Mouse (Mus musculus) central nervous system, embryonic 18 days (tissue): ENCODE measurements around the gene Faiml. TPM values are rescaled to one million over a fixed set of nuclear protein-coding genes. Genes with fewer than 3 reads are reported as not detected.

Source experiments
- polyA plus RNA-seq: library from polyadenylated mRNA; depleted of rRNA; stranded (reverse); fragments of >200 nt; gene quantifications from 2 replicates; pipeline ENCODE4 v1.2.3, GENCODE M21; 2012; rRNA removed

Gene Faiml
- not detected in 2 replicates for polyA plus RNA-seq

DNA sequence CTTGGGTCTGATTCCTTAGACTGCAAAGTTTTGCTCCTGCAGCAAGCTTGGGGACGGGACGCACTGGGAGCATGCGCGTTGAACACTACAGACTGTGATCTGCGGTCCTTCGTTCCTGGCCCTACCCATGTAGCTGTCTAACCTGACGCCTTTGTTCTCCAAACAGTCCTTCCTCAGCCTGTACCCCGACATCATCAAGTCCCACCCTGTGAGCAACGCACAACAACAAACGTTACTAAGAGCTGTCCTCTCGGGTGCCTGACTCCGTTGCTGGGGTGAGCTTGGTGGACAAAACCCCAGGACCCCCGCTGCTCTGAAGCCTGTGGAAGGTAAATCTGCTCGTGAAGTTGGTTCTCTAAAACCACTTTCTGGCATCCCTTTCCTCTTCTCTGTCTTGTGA, at the start of gene Faiml:
Faiml (minus strand) TSS at position 101 of the 400 bp plus-strand sequence.

DNA sequence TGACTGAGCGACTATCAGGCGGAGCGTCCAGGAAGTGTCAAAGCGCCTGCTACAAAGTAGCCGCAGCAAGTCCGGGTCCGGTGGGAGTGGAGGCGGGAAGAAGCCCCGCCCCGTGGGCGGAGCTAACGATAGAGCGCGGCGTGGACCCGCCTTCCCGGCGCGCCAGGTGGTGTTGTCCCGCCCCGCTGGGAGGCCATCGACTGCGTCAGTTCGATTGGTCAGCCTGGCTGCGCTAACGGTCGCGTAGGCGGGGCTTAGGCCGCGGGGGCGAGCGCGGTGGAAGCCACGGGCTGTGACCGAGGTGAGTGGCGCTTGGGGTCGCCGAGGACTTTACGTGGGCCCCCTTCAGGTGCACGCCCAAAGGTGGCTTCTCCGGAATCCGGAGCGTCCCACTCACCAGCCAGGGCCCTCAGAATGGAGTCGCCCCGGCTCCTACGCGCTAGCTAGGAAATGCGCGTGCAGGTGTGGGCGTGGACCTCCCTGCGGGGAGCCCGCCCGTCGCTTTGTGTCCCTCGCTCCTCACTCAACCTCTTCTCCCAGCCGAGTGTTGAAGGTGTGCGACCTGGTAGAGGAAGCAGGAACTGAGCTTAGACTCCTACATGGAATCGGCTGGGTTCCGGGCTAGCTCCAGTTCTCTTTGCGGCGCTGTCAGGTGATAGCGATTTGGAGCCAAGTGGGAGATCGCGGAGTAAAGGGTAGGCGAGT, 6.3 kb upstream of the Faiml start, which contains the start of gene Cep70:
Cep70 (plus strand) TSS at position 178 of the 705 bp plus-strand sequence.

Other genes with a start within 250 kb of the Faiml start
- gene Gm1123, start 201.5 kb downstream of the Faiml start, polyA plus RNA-seq: 0.09 and 0.13 TPM in 2 replicates
- 10.0 and 10.1 TPM in 2 replicates for gene Pik3cb, start 96.6 kb downstream of the Faiml start, polyA plus RNA-seq
- gene Cep70, start 6.1 kb upstream of the Faiml start, polyA plus RNA-seq: 31.2 and 34.9 TPM in 2 replicates
- 1.5 and 1.7 TPM in 2 replicates for gene Esyt3, start 121.3 kb upstream of the Faiml start, polyA plus RNA-seq
- gene Mras, start 200.1 kb upstream of the Faiml start, polyA plus RNA-seq: 60.7 and 66.7 TPM in 2 replicates
- gene Nme9, start 214.2 kb upstream of the Faiml start, polyA plus RNA-seq: 0.34 and 0.55 TPM in 2 replicates